Mouse (Mus musculus) ovary, adult 18-20 months (tissue): ENCODE results near the gene Wdr64.

Source experiments
- DNase-seq: peaks from one replicate; pipeline ENCODE4 v3.0.0; 2022; ENCODE audit warnings: low spot score, mixed read lengths

The Wdr64 gene

GRCm38 (mm10) chr1:175725771-175726170 is 27.4 kb downstream of the Wdr64 start:
- DNase-seq = no peak

GRCm38 (mm10) chr1:175754576-175755364 is 56.4 kb downstream of the Wdr64 start:
- DNase-seq = no peak

GRCm38 (mm10) chr1:175794668-175795067 is 96.3 kb downstream of the Wdr64 start:
- no peak for DNase-seq

- no peak for DNase-seq
Observed at GRCm38 (mm10) chr1:175808356-175808755, 110.0 kb downstream of the Wdr64 start.

- no peak for DNase-seq
Observed at GRCm38 (mm10) chr1:175811625-175812024, 113.2 kb downstream of the Wdr64 start.

GRCm38 (mm10) chr1:175823815-175824438 is 125.5 kb downstream of the Wdr64 start:
- DNase-seq = no peak

GRCm38 (mm10) chr1:175828539-175828938 is 130.1 kb downstream of the Wdr64 start:
- DNase-seq = no peak

- no peak for DNase-seq
Observed at GRCm38 (mm10) chr1:175829220-175829619, 130.8 kb downstream of the Wdr64 start.

GRCm38 (mm10) chr1:175855515-175855914 is 157.1 kb downstream of the Wdr64 start:
- DNase-seq = no peak
